Mouse (Mus musculus): ENCODE results near the gene Actn1. TPM values are rescaled to one million over a fixed set of nuclear protein-coding genes. Genes with fewer than 3 reads are reported as not detected.

The Actn1 gene
- polyA plus RNA-seq, 1 experiment from 2014 or later: 7.7 TPM

DNA sequence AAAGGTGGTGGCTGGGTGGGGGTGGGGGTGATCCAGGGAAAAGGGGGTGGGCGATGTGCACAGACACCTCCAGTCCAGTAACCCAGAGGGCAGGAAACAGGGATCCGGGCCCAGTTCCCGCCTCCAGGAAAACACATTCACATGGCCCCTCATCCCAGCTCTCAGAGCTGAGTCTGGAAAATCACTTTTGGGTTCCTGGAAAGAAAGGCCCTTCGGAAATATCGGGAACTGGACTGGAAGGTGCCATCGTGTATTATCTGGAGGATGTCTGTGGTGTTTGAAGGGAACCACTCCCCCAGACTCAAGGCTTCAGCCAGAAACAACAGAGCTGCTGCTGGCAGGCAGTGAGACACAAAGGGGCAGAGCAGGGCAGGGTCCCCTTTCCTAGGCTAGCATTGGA is 10.6 kb downstream of the Actn1 start:
- Histone ChIP-seq H3K4me3 (ENCODE audit: low read depth, low read length) (no peak overlapping the region), H3K27me3 (ENCODE audit: insufficient read depth, low read length) (no peaks in the 10 kb centered on the region), H3K9me3 (ENCODE audit: low read length) (no peaks in the 10 kb centered on the region), H3K27ac (ENCODE audit: low read depth) (peak overlapping the region; percentile 66), H3K4me2 (ENCODE audit: low read depth, low read length) (no peak overlapping the region), H3K9ac (replicated peaks) (no peak overlapping the region), H3K4me1 (ENCODE audit: insufficient read depth) (peaks cover 18% of the 10 kb centered on the region), H3K36me3 (replicated peaks; ENCODE audit: insufficient read depth, low read length) (no peaks in the 10 kb centered on the region)
- DNase-seq (no peak), ATAC-seq (no peak; the same call in 1 of the 2 replicates)
- WGBS (ENCODE audit: insufficient replicate concordance): 64% methylated on average over 6 of the region's 6 CpGs
- TF ChIP-seq EP300 (IDR thresholded peaks at IDR 0.05; ENCODE audit: low read depth) (no peak), CTCF (IDR thresholded peaks at IDR 0.05; ENCODE audit: low read depth) (no peak)

DNA sequence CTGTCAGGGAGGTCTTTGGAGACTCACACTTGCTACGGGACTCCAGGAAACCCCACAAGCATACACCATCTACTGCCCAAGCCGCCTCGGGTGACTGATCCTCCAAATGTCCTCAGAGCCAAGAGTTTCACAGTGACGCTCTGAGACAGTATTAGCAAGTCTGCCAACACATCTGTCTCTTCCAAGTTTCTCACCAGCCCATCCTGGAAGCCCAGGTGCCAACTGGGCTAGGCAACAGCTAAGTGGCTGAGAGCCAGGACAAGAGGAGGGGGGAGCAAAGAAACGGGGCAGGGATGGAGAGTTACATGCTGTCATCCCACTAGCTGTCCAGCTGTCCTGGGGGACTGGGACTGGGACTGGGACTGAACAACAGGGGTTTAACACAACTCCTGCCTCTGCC is 13.1 kb downstream of the Actn1 start:
- Histone ChIP-seq H3K4me2 (ENCODE audit: low read depth, low read length) (no peak overlapping the region), H3K27me3 (ENCODE audit: insufficient read depth, low read length) (no peaks in the 10 kb centered on the region), H3K4me3 (ENCODE audit: low read depth, low read length) (no peak overlapping the region), H3K4me1 (ENCODE audit: insufficient read depth) (peaks cover 20% of the 10 kb centered on the region), H3K36me3 (replicated peaks; ENCODE audit: insufficient read depth, low read length) (no peaks in the 10 kb centered on the region), H3K9me3 (ENCODE audit: low read length) (no peaks in the 10 kb centered on the region), H3K27ac (ENCODE audit: low read depth) (no peak overlapping the region), H3K9ac (replicated peaks) (no peak overlapping the region)
- DNase-seq (no peak), ATAC-seq (no peak)
- no peak for TF ChIP-seq EP300 (IDR thresholded peaks at IDR 0.05; ENCODE audit: low read depth)
- WGBS (ENCODE audit: insufficient replicate concordance): 62% methylated on average over 5 of the region's 5 CpGs

DNA sequence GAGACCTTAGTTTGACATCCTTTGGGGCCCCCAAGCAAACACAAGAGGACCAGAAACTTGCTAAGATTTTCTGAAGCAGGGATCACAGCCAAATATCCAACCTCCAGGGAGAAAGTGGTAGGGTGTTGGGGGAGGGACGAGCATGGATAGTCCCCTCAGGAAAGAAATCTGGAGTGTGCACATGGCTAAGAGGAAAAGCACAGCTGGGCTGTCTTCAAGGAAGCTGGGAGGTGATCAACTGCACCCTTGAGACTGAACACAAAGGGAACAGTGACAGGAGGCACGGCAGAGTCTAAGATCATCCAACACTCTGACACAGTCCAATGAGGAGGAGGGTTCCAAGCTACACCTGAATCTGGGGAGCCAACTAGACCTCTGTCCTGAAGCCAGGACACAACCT is 13.7 kb downstream of the Actn1 start:
- H3K4me1 ChIP-seq (ENCODE audit: insufficient read depth): peaks cover 20% of the 10 kb centered on the region
- WGBS (ENCODE audit: insufficient replicate concordance): 57% methylated on average over 2 of the region's 2 CpGs
- no peak overlapping the region for H3K9ac ChIP-seq (replicated peaks)
- ATAC-seq (no peak), DNase-seq (no peak)
- no peaks in the 10 kb centered on the region for H3K36me3 ChIP-seq (replicated peaks; ENCODE audit: insufficient read depth, low read length)
- no peaks in the 10 kb centered on the region for H3K9me3 ChIP-seq (ENCODE audit: low read length)
- H3K4me2 ChIP-seq (ENCODE audit: low read depth, low read length): no peak overlapping the region
- no peaks in the 10 kb centered on the region for H3K27me3 ChIP-seq (ENCODE audit: insufficient read depth, low read length)
- no peak overlapping the region for H3K27ac ChIP-seq (ENCODE audit: low read depth)
- H3K4me3 ChIP-seq (ENCODE audit: low read depth, low read length): no peak overlapping the region
- TF ChIP-seq EP300 (IDR thresholded peaks at IDR 0.05; ENCODE audit: low read depth): no peak
- TF ChIP-seq CTCF (IDR thresholded peaks at IDR 0.05; ENCODE audit: low read depth): no peak

DNA sequence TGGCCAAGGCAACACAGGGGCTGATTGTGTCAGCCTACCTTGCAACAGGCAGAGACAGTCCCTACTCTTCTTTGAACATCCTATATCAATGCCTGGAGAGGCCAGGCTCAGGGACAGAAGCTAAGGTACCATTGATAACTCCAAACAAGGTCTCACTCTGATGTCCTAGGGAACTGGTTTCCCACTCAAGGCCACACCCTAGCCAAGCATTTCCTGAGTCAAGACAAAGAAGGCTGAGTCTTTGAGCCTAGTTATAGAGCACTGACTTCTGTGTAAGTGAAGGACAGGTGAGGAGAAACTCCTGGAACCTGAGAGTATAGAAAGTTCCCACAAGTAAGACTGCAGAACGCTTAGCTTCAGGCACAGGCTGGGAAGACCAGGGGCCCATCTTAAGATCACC is 15.4 kb downstream of the Actn1 start:
- peaks cover 9% of the 10 kb centered on the region for H3K4me1 ChIP-seq (ENCODE audit: insufficient read depth)
- no peak overlapping the region for H3K9ac ChIP-seq (replicated peaks)
- DNase-seq (no peak), ATAC-seq (no peak)
- H3K27ac ChIP-seq (ENCODE audit: low read depth): no peak overlapping the region
- H3K9me3 ChIP-seq (ENCODE audit: low read length): no peaks in the 10 kb centered on the region
- H3K4me3 ChIP-seq (ENCODE audit: low read depth, low read length): no peak overlapping the region
- H3K4me2 ChIP-seq (ENCODE audit: low read depth, low read length): no peak overlapping the region
- H3K27me3 ChIP-seq (ENCODE audit: insufficient read depth, low read length): no peaks in the 10 kb centered on the region
- 83% methylated on average over 1 of the region's 1 CpGs for WGBS (ENCODE audit: insufficient replicate concordance)
- TF ChIP-seq EP300 (IDR thresholded peaks at IDR 0.05; ENCODE audit: low read depth) (no peak), CTCF (IDR thresholded peaks at IDR 0.05; ENCODE audit: low read depth) (no peak)
- no peaks in the 10 kb centered on the region for H3K36me3 ChIP-seq (replicated peaks; ENCODE audit: insufficient read depth, low read length)

DNA sequence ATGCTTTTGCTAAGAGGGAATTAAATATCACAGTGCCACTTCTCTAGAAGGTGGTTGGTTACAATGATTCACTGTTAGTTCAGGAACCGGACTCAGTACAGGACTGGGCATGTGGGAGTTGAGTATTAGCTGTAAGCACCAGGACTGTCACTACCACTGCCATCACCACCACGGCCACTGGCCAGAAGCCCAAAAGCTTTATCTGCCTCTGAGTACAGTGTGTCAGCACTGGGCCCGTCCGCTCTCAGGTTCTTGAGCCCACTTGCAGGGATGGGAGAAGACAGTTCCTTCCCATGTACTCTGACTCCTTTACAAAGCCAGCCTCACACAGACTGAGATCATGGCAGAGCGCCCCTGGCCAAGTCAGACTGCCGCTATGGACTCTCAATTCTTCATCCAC is 16.0 kb downstream of the Actn1 start:
- DNase-seq (no peak), ATAC-seq (no peak)
- no peaks in the 10 kb centered on the region for H3K9me3 ChIP-seq (ENCODE audit: low read length)
- no peak overlapping the region for H3K9ac ChIP-seq (replicated peaks)
- no peak overlapping the region for H3K4me3 ChIP-seq (ENCODE audit: low read depth, low read length)
- 83% methylated on average over 6 of the region's 6 CpGs for WGBS (ENCODE audit: insufficient replicate concordance)
- no peaks in the 10 kb centered on the region for H3K27me3 ChIP-seq (ENCODE audit: insufficient read depth, low read length)
- H3K4me1 ChIP-seq (ENCODE audit: insufficient read depth): peaks cover 7% of the 10 kb centered on the region
- no peak overlapping the region for H3K27ac ChIP-seq (ENCODE audit: low read depth)
- H3K36me3 ChIP-seq (replicated peaks; ENCODE audit: insufficient read depth, low read length): no peaks in the 10 kb centered on the region
- no peak for TF ChIP-seq CTCF (IDR thresholded peaks at IDR 0.05; ENCODE audit: low read depth)
- TF ChIP-seq EP300 (IDR thresholded peaks at IDR 0.05; ENCODE audit: low read depth): no peak
- no peak overlapping the region for H3K4me2 ChIP-seq (ENCODE audit: low read depth, low read length)

DNA sequence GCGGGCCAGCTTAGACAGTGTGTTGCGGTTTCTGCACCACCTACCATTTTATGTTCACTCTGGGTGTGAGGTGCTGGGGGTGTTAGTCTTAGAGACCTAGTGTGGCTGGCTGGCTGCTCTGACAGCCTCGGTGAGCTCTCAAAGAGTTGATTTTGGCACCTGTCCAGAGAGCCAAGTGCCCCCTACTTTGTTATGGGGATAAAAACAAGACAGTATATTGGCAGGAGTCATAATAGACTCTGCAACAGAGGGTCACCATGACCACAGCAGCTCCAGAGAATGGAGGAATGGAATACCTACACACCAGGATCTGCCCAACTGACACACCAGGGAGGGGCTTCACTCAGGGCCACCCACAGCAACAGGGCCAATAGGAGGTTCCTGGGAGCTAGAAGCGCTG is 16.8 kb downstream of the Actn1 start:
- no peak for ATAC-seq
- Histone ChIP-seq H3K4me2 (ENCODE audit: low read depth, low read length) (no peak overlapping the region), H3K27me3 (ENCODE audit: insufficient read depth, low read length) (no peaks in the 10 kb centered on the region), H3K27ac (ENCODE audit: low read depth) (no peak overlapping the region), H3K9ac (replicated peaks) (no peak overlapping the region), H3K9me3 (ENCODE audit: low read length) (no peaks in the 10 kb centered on the region), H3K4me3 (ENCODE audit: low read depth, low read length) (no peak overlapping the region), H3K36me3 (replicated peaks; ENCODE audit: insufficient read depth, low read length) (no peaks in the 10 kb centered on the region), H3K4me1 (ENCODE audit: insufficient read depth) (peaks cover 13% of the 10 kb centered on the region)
- TF ChIP-seq EP300 (IDR thresholded peaks at IDR 0.05; ENCODE audit: low read depth) (no peak), CTCF (IDR thresholded peaks at IDR 0.05; ENCODE audit: low read depth) (no peak)
- no peak for DNase-seq
- WGBS (ENCODE audit: insufficient replicate concordance): 75% methylated on average over 4 of the region's 4 CpGs

DNA sequence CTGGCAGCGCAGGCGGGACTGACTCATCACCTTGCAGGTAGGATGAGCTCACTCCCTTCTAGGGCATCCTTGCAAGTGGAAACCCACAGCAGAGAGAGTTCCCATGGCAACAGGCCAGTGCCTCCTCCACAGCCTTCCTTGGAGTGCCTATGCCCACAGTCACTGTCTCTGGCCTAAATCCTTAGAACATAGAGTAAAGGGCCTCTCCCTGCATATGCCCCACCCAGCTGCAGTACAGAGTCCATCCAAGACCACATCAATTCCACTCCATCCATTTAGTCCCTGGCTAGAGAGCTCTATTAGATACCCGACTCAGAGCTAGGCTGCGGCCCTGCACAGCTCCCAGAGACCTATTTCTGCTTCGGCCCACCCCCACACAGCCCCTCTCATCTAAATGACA is 20.7 kb downstream of the Actn1 start:
- Histone ChIP-seq H3K9ac (replicated peaks) (no peak overlapping the region), H3K27ac (ENCODE audit: low read depth) (no peak overlapping the region), H3K9me3 (ENCODE audit: low read length) (no peaks in the 10 kb centered on the region), H3K36me3 (replicated peaks; ENCODE audit: insufficient read depth, low read length) (no peaks in the 10 kb centered on the region), H3K4me1 (ENCODE audit: insufficient read depth) (peaks cover 19% of the 10 kb centered on the region), H3K4me2 (ENCODE audit: low read depth, low read length) (no peak overlapping the region), H3K27me3 (ENCODE audit: insufficient read depth, low read length) (no peaks in the 10 kb centered on the region), H3K4me3 (ENCODE audit: low read depth, low read length) (no peak overlapping the region)
- ATAC-seq (no peak), DNase-seq (no peak)
- TF ChIP-seq EP300 (IDR thresholded peaks at IDR 0.05; ENCODE audit: low read depth): no peak
- no peak for TF ChIP-seq CTCF (IDR thresholded peaks at IDR 0.05; ENCODE audit: low read depth)
- 85% methylated on average over 5 of the region's 5 CpGs for WGBS (ENCODE audit: insufficient replicate concordance)

Data from liver, postnatal 0 days (tissue).